Mouse (Mus musculus): ENCODE results near the gene Rph3a. TPM values are rescaled to one million over a fixed set of nuclear protein-coding genes. Genes with fewer than 3 reads are reported as not detected.

Gene Rph3a
- 34.4 and 41.8 TPM in 2 replicates for polyA plus RNA-seq (2015; fragmentation: Nextera tagmentation; extraction: Ambion mirVana)

GRCm38 (mm10) chr5:121009811-121010569, at the start of gene Rph3a:
Gene Rph3a (minus strand): TSS chr5:121010092.

GRCm38 (mm10) chr5:120914204-120914603, 95.7 kb downstream of the Rph3a start, which contains the start of gene Oas1d:
Gene Oas1d (plus strand): TSS chr5:120914536.

DNA sequence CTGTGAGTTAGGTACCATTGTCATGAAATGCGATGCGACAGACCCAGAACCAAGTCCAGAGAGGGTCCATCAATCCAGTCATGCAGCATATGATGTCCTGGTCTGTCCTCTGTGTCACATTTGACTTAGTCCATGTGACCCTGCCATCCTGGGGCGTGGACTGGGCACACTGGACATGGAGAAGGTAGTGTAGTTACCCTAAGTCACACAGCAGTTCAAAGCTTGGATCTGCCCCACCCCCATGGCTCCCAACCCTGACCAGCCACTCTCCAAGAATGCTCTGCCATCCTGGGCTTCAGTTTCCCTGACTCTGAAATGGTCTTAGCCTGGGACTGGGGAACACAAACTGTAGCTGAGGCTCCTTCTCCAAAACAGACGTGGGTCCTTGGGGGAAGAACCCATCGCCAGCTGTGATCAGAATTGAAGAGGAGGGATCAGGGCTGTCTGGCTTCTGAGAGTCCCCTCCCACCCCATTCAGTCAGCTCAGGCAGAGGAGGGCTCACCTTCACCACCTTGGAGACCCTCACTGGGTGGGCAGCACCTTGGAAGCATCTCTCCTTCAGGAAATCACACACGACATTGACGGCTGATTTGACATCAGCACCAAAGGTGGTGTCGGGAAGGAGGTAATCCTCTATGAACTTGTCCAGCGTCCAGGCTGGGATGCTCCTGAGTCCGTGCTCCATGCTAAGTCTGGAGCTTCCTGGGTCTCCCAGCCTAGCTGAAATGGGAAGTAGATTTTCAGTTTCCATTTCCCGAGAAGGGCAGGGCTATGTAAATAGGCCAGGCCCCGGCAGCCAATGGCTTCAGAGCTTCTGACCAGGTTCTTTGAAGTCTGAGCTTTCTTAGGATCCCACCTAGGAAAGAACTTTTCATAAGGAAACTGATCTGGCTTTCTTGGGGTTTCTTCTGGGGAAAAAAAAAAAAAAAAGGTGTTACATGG, 102.8 kb downstream of the Rph3a start, which contains the start of gene Oas1a:
TSS of gene Oas1a (minus strand) at position 731 of the 943 bp plus-strand sequence.

Other genes starting within 250 kb of the Rph3a start
- gene Oas3, start 232.4 kb downstream of the Rph3a start, polyA plus RNA-seq (2015; fragmentation: Nextera tagmentation; extraction: Ambion mirVana), result 0.50 and 0.59 TPM in 2 replicates
- gene Oas1e, start 214.6 kb downstream of the Rph3a start, polyA plus RNA-seq (2015; fragmentation: Nextera tagmentation; extraction: Ambion mirVana), result 0.28 and 0.41 TPM in 2 replicates
- gene Oas1c, start 197.6 kb downstream of the Rph3a start, polyA plus RNA-seq (2015; fragmentation: Nextera tagmentation; extraction: Ambion mirVana), result 0.42 and 0.83 TPM in 2 replicates
- not detected in 2 replicates for gene Oas1f, start 162.7 kb downstream of the Rph3a start, polyA plus RNA-seq (2015; fragmentation: Nextera tagmentation; extraction: Ambion mirVana)
- gene Oas1h, start 148.7 kb downstream of the Rph3a start, polyA plus RNA-seq (2015; fragmentation: Nextera tagmentation; extraction: Ambion mirVana), result not detected in 2 replicates
- 0.19 and 0.68 TPM in 2 replicates for gene Oas1g, start 122.5 kb downstream of the Rph3a start, polyA plus RNA-seq (2015; fragmentation: Nextera tagmentation; extraction: Ambion mirVana)
- gene Oas1a, start 102.6 kb downstream of the Rph3a start, polyA plus RNA-seq (2015; fragmentation: Nextera tagmentation; extraction: Ambion mirVana), result 1.9 and 2.8 TPM in 2 replicates
- 0.18 and 0.22 TPM in 2 replicates for gene Oas1d, start 95.6 kb downstream of the Rph3a start, polyA plus RNA-seq (2015; fragmentation: Nextera tagmentation; extraction: Ambion mirVana)
- 25.6 and 26.1 TPM in 2 replicates for gene Ptpn11, start 181.3 kb upstream of the Rph3a start, polyA plus RNA-seq (2015; fragmentation: Nextera tagmentation; extraction: Ambion mirVana)
- gene Rpl6, start 194.4 kb upstream of the Rph3a start, polyA plus RNA-seq (2015; fragmentation: Nextera tagmentation; extraction: Ambion mirVana), result 338 and 358 TPM in 2 replicates
- gene Hectd4, start 210.1 kb upstream of the Rph3a start, polyA plus RNA-seq (2015; fragmentation: Nextera tagmentation; extraction: Ambion mirVana), result 15.1 and 23.3 TPM in 2 replicates

All from neural tube, postnatal 0 days (tissue).